Mouse (Mus musculus) ovary, postnatal 36 days (tissue): ENCODE results near the gene Sh3bp1.
A peak's percentile ranks its signal among the peaks of the same experiment; 100 is the strongest.
"Not testable (repeated sequence)": the region's sequence is repeated elsewhere in the genome, so short reads cannot be mapped to it uniquely, and the experiment has no call there.

ENCODE experiments used
- DNase-seq: peaks from one replicate; pipeline ENCODE4 v3.0.0; 2022; ENCODE audit warnings: low spot score, mixed read lengths

Gene Sh3bp1

GRCm38 (mm10) chr15:78877810-78878390, 21.7 kb upstream of the Sh3bp1 start:
- DNase-seq = no peak

- DNase-seq = not testable (repeated sequence)
These were observed 20.6 kb upstream of the Sh3bp1 start for GRCm38 (mm10) chr15:78878792-78879516.

GRCm38 (mm10) chr15:78880432-78880831, 19.1 kb upstream of the Sh3bp1 start:
- no peak for DNase-seq

DNA sequence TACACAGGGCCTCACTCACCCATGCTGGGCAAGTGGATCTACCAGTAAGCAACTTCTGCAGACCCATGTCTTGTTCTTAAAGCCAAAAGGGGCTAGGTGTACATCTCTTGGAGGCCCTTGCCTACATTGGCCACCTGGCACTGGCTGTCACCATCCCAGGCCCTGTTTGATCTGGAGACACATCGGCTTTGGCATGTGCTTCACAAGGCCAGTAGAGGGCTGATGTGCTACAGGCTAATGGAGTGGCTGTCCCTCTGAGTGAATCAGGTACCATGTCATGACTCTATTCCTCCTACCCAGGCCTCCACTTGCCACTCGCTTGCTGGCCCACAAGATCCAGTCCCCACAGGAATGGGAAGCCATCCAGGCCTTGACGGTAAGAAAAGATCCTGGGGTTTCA, 17.7 kb upstream of the Sh3bp1 start:
- no peak for DNase-seq

GRCm38 (mm10) chr15:78889401-78889853, 10.1 kb upstream of the Sh3bp1 start:
- DNase-seq = no peak

GRCm38 (mm10) chr15:78892440-78892839, 7.1 kb upstream of the Sh3bp1 start:
- DNase-seq = no peak

- no peak for DNase-seq
These were observed 4.8 kb upstream of the Sh3bp1 start for GRCm38 (mm10) chr15:78894726-78895125.

DNA sequence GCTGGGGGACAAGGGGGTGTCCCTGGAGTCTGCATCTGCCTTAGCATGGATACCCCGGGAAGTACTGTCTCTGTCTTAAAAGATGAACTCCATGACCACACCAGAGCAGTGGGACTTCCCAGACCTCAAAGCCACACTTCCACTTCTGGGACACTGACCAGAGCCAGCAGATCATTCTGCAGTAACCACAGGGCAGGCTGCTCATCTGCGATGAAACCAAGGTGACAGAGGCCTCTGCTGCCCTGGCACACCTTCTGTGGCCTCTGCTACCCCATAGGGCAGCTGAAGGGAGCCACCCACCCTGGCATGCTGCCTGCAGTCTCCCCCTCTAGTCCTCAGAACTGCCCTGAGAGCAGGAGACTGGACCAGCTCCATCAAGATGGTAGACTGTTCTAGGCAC, 3.8 kb upstream of the Sh3bp1 start:
- DNase-seq = no peak

DNA sequence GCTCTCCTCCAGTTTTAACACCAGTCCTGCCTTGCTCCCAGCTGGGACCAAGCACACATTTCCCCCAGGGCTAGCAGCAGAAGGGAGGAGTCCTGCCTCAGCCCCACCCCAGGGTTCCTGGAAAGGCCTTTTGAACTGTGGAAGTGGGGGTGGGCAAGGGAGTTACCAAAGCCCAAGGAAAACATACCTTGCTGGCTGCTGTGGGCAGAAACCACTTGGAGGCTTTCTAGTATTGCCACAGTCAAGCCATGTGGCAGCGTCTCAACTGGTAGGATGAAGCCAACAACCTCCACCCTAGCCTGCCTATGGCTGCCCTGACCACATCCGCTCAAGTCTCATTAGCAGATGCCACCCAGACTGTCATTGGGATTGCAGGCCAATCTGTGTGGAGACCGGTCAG, 3.4 kb upstream of the Sh3bp1 start:
- DNase-seq = no peak

DNA sequence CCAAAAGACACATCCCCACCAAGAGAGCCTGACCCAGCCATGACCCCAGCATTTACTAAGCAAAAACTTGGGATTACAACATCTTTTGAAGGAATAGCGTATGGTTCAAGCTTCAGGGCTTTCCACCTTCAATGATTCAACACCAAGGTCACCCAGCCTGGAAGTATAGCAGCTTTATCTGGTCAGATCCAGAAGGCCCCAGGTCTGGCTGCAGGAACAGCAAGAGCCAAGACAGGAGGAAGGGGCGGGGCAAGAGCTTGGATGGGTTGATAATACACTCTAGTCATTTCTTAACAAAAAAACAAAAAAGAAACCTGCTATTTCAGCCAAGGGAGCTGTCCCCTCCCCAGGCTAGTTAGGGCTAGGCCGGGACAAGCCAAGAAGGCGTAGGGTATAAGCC, 2.1 kb upstream of the Sh3bp1 start:
- DNase-seq = no peak

DNA sequence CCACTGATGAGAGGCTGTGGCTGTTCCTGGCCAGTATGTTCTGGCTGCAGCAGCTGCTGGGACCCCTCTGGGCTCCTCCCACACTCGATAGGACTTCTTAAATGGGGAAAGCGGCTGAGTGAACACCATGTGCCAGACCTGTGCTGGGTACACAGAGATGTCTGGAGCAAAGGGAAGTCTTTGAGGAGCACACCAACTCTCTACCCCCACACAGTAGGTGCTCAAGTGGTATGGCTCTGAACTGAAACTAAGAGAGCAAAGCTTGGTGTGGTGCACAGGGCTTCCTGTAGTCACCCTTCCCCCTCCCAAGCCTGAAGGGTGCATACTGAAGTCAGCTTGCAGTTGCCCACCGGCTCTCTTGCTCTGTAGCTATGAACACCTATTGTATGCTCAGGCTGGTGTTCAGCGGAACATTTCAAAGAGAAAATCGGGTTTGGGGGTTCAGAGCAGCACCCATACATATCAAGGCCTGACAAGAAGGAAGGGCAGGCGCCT, 1.0 kb upstream of the Sh3bp1 start:
- DNase-seq = no peak

GRCm38 (mm10) chr15:78899409-78899739, 194 bp upstream of the Sh3bp1 start, which contains the start of gene Gm49510:
Gene Gm49510 (plus strand): TSS chr15:78899667.
- DNase-seq = no peak

DNA sequence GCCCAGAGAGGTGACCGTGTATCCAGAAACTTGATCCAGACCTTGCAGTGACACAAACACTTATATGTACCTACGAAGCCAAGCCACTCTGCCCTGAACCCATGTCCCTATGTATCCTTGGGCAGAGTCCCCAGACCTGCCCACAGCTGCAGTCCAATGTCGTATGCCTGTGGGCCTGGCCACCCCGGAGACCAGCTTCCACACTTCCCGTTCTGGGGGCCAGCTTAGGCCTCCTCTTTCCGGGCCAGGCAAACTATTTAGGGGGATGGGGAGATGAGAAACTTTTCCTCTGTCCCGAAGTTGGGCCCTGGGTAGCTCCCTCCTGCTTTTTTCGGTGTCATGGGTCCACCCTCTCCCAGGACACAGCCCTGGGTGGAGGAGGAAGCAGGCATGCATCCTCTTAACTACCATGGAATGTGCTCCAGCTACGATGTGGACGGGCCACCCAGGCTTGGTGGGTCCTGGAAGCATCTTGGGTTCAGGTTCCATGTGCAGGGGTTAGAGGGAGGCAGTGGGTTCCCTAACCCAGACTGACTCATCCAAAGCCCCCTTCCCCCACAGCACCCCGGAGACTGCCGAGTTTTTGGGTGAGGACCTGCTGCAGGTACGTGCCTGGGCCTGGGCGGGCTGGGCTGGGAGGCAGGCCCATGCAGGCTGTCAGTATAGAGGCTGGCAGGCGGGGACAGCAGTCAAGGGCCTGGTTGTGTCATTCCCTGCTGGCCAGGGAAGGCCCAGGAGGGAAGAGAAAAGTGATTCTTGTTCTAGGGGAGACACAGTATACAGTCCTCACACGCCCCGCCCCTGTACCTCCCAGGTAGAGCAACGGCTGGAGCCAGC, 1.2 kb downstream of the Sh3bp1 start:
- no peak for DNase-seq

DNA sequence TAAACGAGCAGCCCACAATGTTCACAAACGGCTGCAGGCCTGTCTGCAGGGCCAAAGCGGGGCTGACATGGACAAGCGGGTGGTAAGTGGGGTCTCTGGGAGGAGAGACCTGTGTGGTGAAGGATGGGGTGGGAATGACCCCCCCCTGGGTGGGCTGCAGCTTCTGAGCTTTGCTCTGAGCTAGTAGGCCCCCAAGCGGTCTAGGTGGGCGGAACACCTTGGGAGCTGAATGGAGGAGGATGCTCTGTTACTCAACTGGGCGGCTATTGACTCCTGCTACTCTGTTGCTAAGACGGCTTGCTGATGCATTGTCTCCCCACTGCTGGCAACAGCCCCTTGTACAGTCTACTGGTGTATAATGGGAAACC, 1.8 kb downstream of the Sh3bp1 start:
- no peak for DNase-seq

DNA sequence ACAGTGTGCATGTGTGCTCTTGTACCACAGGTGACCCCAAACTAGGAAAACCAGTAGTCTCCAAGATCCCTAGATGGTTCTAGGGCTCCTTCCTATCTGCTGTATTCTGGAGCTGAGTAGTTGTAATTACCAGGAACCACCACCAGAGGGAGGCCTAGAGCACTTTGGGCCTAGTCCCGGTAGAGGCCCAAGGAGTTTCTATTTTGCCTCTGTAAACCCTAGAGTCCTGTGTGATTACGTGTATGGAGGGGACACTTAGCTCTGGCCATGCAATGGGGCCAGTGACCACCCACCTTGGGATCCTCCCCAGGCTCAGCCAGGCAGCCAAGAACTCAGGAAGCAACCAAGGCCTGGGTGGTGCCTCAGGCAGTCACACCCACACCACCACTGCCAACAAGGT, 3.7 kb downstream of the Sh3bp1 start:
- DNase-seq = peak; percentile 67

- no peak for DNase-seq
These were observed 8.8 kb downstream of the Sh3bp1 start for GRCm38 (mm10) chr15:78908399-78908798.

DNA sequence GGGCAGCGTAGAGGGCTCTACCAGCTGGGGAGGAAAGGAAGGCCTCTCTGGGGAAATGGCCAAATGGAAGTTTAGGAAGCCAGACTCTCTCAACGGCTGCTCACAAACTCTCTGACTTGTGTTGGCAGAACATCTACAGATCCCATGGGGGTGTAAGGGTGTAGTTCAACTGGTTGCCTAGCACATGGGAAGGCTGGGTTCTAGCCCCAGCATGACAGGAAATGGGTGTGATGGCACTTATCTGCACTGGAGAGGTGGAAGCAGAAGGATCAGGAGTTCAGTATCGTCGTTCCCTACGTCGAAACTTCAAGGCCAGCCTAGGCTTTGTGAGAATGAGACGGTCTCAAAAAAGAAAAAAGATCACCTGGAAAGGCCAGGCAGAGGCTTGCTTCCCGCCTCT, 9.4 kb downstream of the Sh3bp1 start:
- no peak for DNase-seq

GRCm38 (mm10) chr15:78912040-78912439, 12.5 kb downstream of the Sh3bp1 start:
- DNase-seq = no peak

DNA sequence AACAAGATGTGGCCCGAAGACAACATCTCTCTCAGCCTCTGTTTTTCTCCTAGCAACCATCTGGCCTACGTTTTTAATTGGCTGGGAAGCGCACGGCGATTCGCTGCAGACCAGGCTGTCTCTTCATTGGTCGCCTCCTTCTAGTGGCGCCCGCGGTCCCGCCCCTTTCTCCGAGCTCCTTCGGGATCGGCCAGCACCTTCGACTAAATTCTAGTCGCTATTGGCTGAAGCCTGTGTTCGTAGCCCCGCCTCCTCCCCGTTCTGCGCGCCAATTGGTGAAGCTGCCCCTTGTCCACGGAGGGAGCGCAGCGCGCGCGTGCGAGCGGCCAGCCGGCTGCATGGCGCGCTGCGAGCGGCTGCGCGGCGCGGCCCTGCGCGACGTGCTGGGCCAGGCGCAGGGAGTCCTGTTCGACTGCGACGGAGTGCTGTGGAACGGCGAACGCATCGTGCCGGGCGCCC, 14.1 kb downstream of the Sh3bp1 start, which contains the start of gene Pdxp:
Gene Pdxp, plus strand, starts transcription at position 288 of the 459 bp plus-strand sequence.
- DNase-seq = peak; percentile 87

DNA sequence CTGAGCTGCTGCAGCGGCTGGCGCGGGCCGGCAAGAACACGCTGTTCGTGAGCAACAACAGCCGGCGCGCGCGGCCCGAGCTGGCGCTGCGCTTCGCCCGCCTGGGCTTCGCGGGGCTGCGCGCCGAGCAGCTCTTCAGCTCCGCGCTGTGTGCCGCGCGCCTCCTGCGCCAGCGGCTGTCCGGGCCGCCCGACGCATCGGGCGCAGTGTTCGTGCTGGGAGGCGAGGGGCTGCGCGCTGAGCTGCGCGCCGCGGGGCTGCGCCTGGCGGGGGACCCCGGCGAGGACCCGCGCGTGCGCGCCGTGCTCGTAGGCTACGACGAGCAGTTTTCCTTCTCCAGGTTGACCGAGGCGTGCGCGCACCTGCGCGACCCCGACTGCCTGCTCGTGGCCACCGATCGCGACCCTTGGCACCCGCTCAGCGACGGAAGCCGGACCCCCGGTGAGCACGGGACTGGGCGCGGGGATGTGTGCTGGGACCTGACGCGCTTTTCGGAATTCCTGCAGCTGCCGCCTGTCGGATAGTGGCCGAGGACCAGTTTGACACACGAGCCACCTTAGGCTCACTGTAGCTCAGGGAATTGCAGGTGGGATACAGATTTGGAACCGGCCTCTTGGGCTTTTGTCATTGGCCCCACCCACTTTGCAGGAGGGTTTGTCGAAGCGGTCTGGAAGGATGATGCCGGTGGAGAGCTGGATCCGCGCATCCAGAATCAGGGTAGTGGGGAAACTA, 14.7 kb downstream of the Sh3bp1 start:
- DNase-seq = no peak

- no peak for DNase-seq
These were observed 15.5 kb downstream of the Sh3bp1 start for GRCm38 (mm10) chr15:78914823-78915659.
